Mouse (Mus musculus): ENCODE measurements around the gene Mamdc2. TPM values are rescaled to one million over a fixed set of nuclear protein-coding genes. Genes with fewer than 3 reads are reported as not detected.

The Mamdc2 gene
- polyA plus RNA-seq, 1 experiment from 2014 or later = 0.31 TPM

- Histone ChIP-seq H3K27ac (replicated peaks) (no peak overlapping the region), H3K9me3 (replicated peaks) (no peaks in the 10 kb centered on the region), H3K27me3 (no peaks in the 10 kb centered on the region), H3K36me3 (replicated peaks) (no peaks in the 10 kb centered on the region), H3K4me2 (no peak overlapping the region), H3K4me3 (replicated peaks) (no peak overlapping the region), H3K4me1 (replicated peaks) (no peaks in the 10 kb centered on the region), H3K9ac (no peak overlapping the region)
- WGBS (ENCODE audit: insufficient replicate concordance) = 65% methylated on average over 8 of the region's 8 CpGs
- ATAC-seq (ENCODE audit: insufficient read depth) = no peak
Measured at GRCm38 (mm10) chr19:23379752-23380504, 68.3 kb downstream of the Mamdc2 start.

GRCm38 (mm10) chr19:23376536-23377201 lies 71.6 kb downstream of the Mamdc2 start:
- Histone ChIP-seq H3K4me2 (no peak overlapping the region), H3K9ac (no peak overlapping the region), H3K4me1 (replicated peaks) (no peaks in the 10 kb centered on the region), H3K27me3 (no peaks in the 10 kb centered on the region), H3K4me3 (replicated peaks) (no peak overlapping the region), H3K9me3 (replicated peaks) (no peaks in the 10 kb centered on the region), H3K27ac (replicated peaks) (no peak overlapping the region), H3K36me3 (replicated peaks) (no peaks in the 10 kb centered on the region)
- 48% methylated on average over 11 of the region's 11 CpGs for WGBS (ENCODE audit: insufficient replicate concordance)
- no peak for ATAC-seq (ENCODE audit: insufficient read depth)

GRCm38 (mm10) chr19:23374941-23375656 lies 73.1 kb downstream of the Mamdc2 start:
- no peaks in the 10 kb centered on the region for H3K9me3 ChIP-seq (replicated peaks)
- H3K27me3 ChIP-seq = no peaks in the 10 kb centered on the region
- H3K4me1 ChIP-seq (replicated peaks) = no peaks in the 10 kb centered on the region
- WGBS (ENCODE audit: insufficient replicate concordance) = 55% methylated on average over 7 of the region's 7 CpGs
- H3K9ac ChIP-seq = no peak overlapping the region
- H3K4me3 ChIP-seq (replicated peaks) = no peak overlapping the region
- H3K27ac ChIP-seq (replicated peaks) = no peak overlapping the region
- H3K36me3 ChIP-seq (replicated peaks) = no peaks in the 10 kb centered on the region
- no peak for ATAC-seq (ENCODE audit: insufficient read depth)
- H3K4me2 ChIP-seq = no peak overlapping the region

GRCm38 (mm10) chr19:23373728-23374127 lies 74.5 kb downstream of the Mamdc2 start:
- H3K9ac ChIP-seq = no peak overlapping the region
- H3K36me3 ChIP-seq (replicated peaks) = no peaks in the 10 kb centered on the region
- H3K27ac ChIP-seq (replicated peaks) = no peak overlapping the region
- no peaks in the 10 kb centered on the region for H3K4me1 ChIP-seq (replicated peaks)
- H3K27me3 ChIP-seq = no peaks in the 10 kb centered on the region
- H3K4me2 ChIP-seq = no peak overlapping the region
- WGBS (ENCODE audit: insufficient replicate concordance) = 47% methylated on average over 9 of the region's 9 CpGs
- H3K4me3 ChIP-seq (replicated peaks) = no peak overlapping the region
- no peaks in the 10 kb centered on the region for H3K9me3 ChIP-seq (replicated peaks)
- ATAC-seq (ENCODE audit: insufficient read depth) = no peak

- Histone ChIP-seq H3K27ac (replicated peaks) (no peak overlapping the region), H3K27me3 (no peaks in the 10 kb centered on the region), H3K4me1 (replicated peaks) (no peaks in the 10 kb centered on the region), H3K36me3 (replicated peaks) (no peaks in the 10 kb centered on the region), H3K4me2 (no peak overlapping the region), H3K9me3 (replicated peaks) (no peaks in the 10 kb centered on the region), H3K4me3 (replicated peaks) (no peak overlapping the region), H3K9ac (no peak overlapping the region)
- ATAC-seq (ENCODE audit: insufficient read depth) = no peak
- 39% methylated on average over 8 of the region's 8 CpGs for WGBS (ENCODE audit: insufficient replicate concordance)
Measured at GRCm38 (mm10) chr19:23373287-23373686, 75.0 kb downstream of the Mamdc2 start.

GRCm38 (mm10) chr19:23369275-23369674 lies 79.0 kb downstream of the Mamdc2 start:
- Histone ChIP-seq H3K27ac (replicated peaks) (no peak overlapping the region), H3K4me1 (replicated peaks) (no peaks in the 10 kb centered on the region), H3K9ac (no peak overlapping the region), H3K4me3 (replicated peaks) (no peak overlapping the region), H3K36me3 (replicated peaks) (no peaks in the 10 kb centered on the region), H3K9me3 (replicated peaks) (no peaks in the 10 kb centered on the region), H3K4me2 (no peak overlapping the region), H3K27me3 (no peaks in the 10 kb centered on the region)
- no peak for ATAC-seq (ENCODE audit: insufficient read depth)
- 47% methylated on average over 4 of the region's 4 CpGs for WGBS (ENCODE audit: insufficient replicate concordance)

GRCm38 (mm10) chr19:23362006-23362405 lies 86.2 kb downstream of the Mamdc2 start:
- no peak for ATAC-seq (ENCODE audit: insufficient read depth)
- no peaks in the 10 kb centered on the region for H3K27me3 ChIP-seq
- no peak overlapping the region for H3K9ac ChIP-seq
- H3K4me3 ChIP-seq (replicated peaks) = no peak overlapping the region
- no peak overlapping the region for H3K4me2 ChIP-seq
- H3K4me1 ChIP-seq (replicated peaks) = no peaks in the 10 kb centered on the region
- WGBS (ENCODE audit: insufficient replicate concordance) = 64% methylated on average over 3 of the region's 3 CpGs
- H3K27ac ChIP-seq (replicated peaks) = no peak overlapping the region
- H3K36me3 ChIP-seq (replicated peaks) = no peaks in the 10 kb centered on the region
- no peaks in the 10 kb centered on the region for H3K9me3 ChIP-seq (replicated peaks)

- no peaks in the 10 kb centered on the region for H3K27me3 ChIP-seq
- no peak overlapping the region for H3K27ac ChIP-seq (replicated peaks)
- no peaks in the 10 kb centered on the region for H3K4me1 ChIP-seq (replicated peaks)
- no peak overlapping the region for H3K4me2 ChIP-seq
- H3K4me3 ChIP-seq (replicated peaks) = no peak overlapping the region
- no peak for ATAC-seq (ENCODE audit: insufficient read depth)
- no peaks in the 10 kb centered on the region for H3K9me3 ChIP-seq (replicated peaks)
- 49% methylated on average over 4 of the region's 4 CpGs for WGBS (ENCODE audit: insufficient replicate concordance)
- H3K9ac ChIP-seq = no peak overlapping the region
- no peaks in the 10 kb centered on the region for H3K36me3 ChIP-seq (replicated peaks)
Measured at GRCm38 (mm10) chr19:23361124-23361523, 87.1 kb downstream of the Mamdc2 start.

- no peak overlapping the region for H3K27ac ChIP-seq (replicated peaks)
- 66% methylated on average over 4 of the region's 4 CpGs for WGBS (ENCODE audit: insufficient replicate concordance)
- H3K4me3 ChIP-seq (replicated peaks) = no peak overlapping the region
- no peak overlapping the region for H3K9ac ChIP-seq
- no peaks in the 10 kb centered on the region for H3K36me3 ChIP-seq (replicated peaks)
- no peak for ATAC-seq (ENCODE audit: insufficient read depth)
- H3K4me2 ChIP-seq = no peak overlapping the region
- H3K9me3 ChIP-seq (replicated peaks) = no peaks in the 10 kb centered on the region
- H3K27me3 ChIP-seq = no peaks in the 10 kb centered on the region
- H3K4me1 ChIP-seq (replicated peaks) = no peaks in the 10 kb centered on the region
Measured at GRCm38 (mm10) chr19:23360536-23360935, 87.7 kb downstream of the Mamdc2 start.

- no peaks in the 10 kb centered on the region for H3K4me1 ChIP-seq (replicated peaks)
- H3K4me3 ChIP-seq (replicated peaks) = no peak overlapping the region
- H3K4me2 ChIP-seq = no peak overlapping the region
- no peak overlapping the region for H3K27ac ChIP-seq (replicated peaks)
- WGBS (ENCODE audit: insufficient replicate concordance) = 68% methylated on average over 5 of the region's 5 CpGs
- H3K36me3 ChIP-seq (replicated peaks) = no peaks in the 10 kb centered on the region
- H3K9ac ChIP-seq = no peak overlapping the region
- H3K9me3 ChIP-seq (replicated peaks) = no peaks in the 10 kb centered on the region
- no peaks in the 10 kb centered on the region for H3K27me3 ChIP-seq
- ATAC-seq (ENCODE audit: insufficient read depth) = no peak
Measured at GRCm38 (mm10) chr19:23357253-23357652, 91.0 kb downstream of the Mamdc2 start.

- ATAC-seq (ENCODE audit: insufficient read depth) = no peak
- Histone ChIP-seq H3K9me3 (replicated peaks) (no peaks in the 10 kb centered on the region), H3K27ac (replicated peaks) (no peak overlapping the region), H3K4me2 (no peak overlapping the region), H3K27me3 (no peaks in the 10 kb centered on the region), H3K4me1 (replicated peaks) (no peaks in the 10 kb centered on the region), H3K4me3 (replicated peaks) (no peak overlapping the region), H3K9ac (no peak overlapping the region), H3K36me3 (replicated peaks) (no peaks in the 10 kb centered on the region)
- WGBS (ENCODE audit: insufficient replicate concordance) = 29% methylated on average over 6 of the region's 6 CpGs
Measured at GRCm38 (mm10) chr19:23354738-23355137, 93.5 kb downstream of the Mamdc2 start.
